Mouse (Mus musculus): ENCODE measurements around the gene Slc7a15. TPM values are rescaled to one million over a fixed set of nuclear protein-coding genes. Genes with fewer than 3 reads are reported as not detected.

The Slc7a15 gene
- polyA plus RNA-seq, 1 experiment from 2014 or later = not detected

DNA sequence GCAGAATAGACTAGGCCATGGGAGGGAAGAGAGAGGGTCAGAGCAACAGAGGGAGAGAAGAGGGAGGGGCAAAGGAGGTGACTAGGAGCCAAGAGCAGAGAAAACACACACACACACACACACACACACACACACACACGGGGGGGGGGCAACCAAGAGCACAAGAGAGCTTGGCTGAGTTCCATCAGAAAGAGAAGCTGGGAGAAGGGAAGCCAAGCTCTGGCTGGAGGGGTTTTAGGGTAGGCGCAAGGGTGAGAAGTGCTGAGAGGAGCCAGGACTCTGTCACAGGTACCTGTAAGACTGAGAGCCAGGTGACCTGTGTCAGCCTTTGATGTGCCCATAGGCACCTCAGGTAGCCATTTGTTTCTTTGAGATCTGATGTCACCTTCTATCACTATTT is 76.2 kb downstream of the Slc7a15 start:
- no peaks in the 10 kb centered on the region for H3K9me3 ChIP-seq
- H3K36me3 ChIP-seq = no peaks in the 10 kb centered on the region
- H3K27ac ChIP-seq (replicated peaks) = no peak overlapping the region
- WGBS = 97% methylated on average over 2 of the region's 2 CpGs
- H3K4me3 ChIP-seq = no peak overlapping the region
- H3K4me2 ChIP-seq = no peak overlapping the region
- H3K4me1 ChIP-seq (replicated peaks) = no peaks in the 10 kb centered on the region
- no peaks in the 10 kb centered on the region for H3K27me3 ChIP-seq
- no peak overlapping the region for H3K9ac ChIP-seq
- ATAC-seq (ENCODE audit: low FRiP score, low read depth) = no peak

DNA sequence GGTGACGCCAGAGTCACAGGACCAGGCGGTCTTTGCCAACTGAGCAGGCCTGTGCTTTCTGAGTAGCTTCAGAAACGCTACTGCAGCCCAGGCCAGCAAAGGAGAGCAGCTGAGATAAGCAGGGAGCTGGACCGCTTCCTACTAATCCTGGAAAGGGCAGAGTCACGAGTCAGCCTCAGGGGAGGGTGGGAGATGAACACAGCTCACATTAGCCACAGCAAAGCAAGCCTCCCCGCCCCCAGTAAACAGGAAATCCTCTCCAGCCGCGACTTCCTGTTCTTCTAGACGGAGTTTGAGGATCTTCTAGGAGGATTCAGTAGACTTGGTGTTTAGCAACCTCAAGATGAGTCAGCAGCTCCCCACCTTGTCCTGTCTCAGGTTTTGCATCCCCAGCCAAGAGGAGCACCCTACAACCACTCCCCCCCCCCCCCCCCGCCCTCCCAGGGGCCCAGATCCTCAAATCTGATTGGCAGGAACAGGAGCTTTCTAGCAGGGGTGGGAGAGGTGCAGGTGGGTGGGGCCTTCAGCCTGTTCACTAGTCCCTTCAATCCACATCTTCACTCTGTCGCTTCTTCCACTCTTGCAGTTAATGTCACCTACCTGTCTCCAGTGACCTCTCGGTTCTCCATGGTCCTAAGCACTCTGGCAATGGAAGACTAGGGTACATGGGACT is 77.4 kb downstream of the Slc7a15 start:
- WGBS = 63% methylated on average over 11 of the region's 12 CpGs
- 0 out of 2 replicates have a peak, but pooled peaks have one; percentile 27 for ATAC-seq (ENCODE audit: low FRiP score, low read depth)

GRCm38 (mm10) chr12:8519431-8520160 is 79.3 kb downstream of the Slc7a15 start:
- 0 out of 2 replicates have a peak, but pooled peaks have one; percentile 23 for ATAC-seq (ENCODE audit: low FRiP score, low read depth)
- Histone ChIP-seq H3K4me3 (no peak overlapping the region), H3K9me3 (no peaks in the 10 kb centered on the region), H3K9ac (no peak overlapping the region), H3K4me1 (replicated peaks) (no peaks in the 10 kb centered on the region), H3K27ac (replicated peaks) (no peak overlapping the region), H3K27me3 (no peaks in the 10 kb centered on the region), H3K36me3 (no peaks in the 10 kb centered on the region), H3K4me2 (no peak overlapping the region)
- WGBS = 66% methylated on average over 12 of the region's 12 CpGs

More for the DNA sequence above, 77.4 kb downstream of the Slc7a15 start:
- H3K27me3 ChIP-seq = no peaks in the 10 kb centered on the region
- no peak overlapping the region for H3K4me3 ChIP-seq
- H3K36me3 ChIP-seq = no peaks in the 10 kb centered on the region
- H3K27ac ChIP-seq (replicated peaks) = no peak overlapping the region
- no peak overlapping the region for H3K9ac ChIP-seq
- no peaks in the 10 kb centered on the region for H3K4me1 ChIP-seq (replicated peaks)
- H3K4me2 ChIP-seq = no peak overlapping the region
- H3K9me3 ChIP-seq = no peaks in the 10 kb centered on the region

DNA sequence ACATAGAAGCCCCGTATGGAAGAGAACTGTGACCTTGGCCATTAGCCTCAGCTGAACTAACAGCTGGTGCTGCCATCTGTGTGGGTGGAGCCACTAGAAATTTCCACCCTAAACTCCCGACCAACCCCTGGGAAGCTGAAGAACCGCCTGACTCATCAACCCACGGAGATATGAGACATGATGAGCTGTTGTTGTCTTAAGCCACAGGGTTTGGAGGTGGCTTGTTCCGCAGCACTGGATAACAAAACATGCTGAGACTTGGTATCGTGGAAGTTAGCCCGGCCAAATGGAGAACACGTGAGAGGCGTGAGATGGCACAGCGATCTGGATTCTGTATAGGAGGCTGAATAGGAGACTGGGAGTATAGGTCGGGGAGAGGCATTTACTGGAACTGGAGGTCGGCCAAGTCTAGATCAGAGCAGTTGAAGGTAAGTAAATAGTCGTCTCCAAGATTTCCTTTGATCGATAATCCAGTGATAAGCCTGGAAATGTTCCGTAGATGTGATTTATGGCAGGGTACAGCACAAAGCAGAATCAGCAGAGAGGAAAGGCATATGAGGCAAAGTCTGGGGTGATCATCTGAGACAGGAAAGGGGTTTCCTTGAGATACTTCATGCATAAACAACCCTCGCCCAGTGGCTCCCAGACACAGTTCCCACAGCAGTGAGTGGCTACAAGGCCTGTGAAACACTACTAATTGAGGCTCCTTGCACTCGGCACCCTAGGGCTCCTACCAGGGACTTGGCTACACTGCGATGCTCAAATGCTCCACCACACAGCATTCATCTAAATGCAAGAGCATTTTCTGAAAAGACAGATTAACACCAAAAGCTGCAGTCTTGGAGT is 87.6 kb downstream of the Slc7a15 start:
- Histone ChIP-seq H3K27me3 (no peaks in the 10 kb centered on the region), H3K9me3 (no peaks in the 10 kb centered on the region), H3K4me2 (no peak overlapping the region), H3K36me3 (no peaks in the 10 kb centered on the region), H3K9ac (no peak overlapping the region), H3K27ac (replicated peaks) (no peak overlapping the region), H3K4me3 (no peak overlapping the region), H3K4me1 (replicated peaks) (no peaks in the 10 kb centered on the region)
- WGBS = 69% methylated on average over 18 of the region's 18 CpGs
- ATAC-seq (ENCODE audit: low FRiP score, low read depth) = 0 out of 2 replicates have a peak, but pooled peaks have one; percentile 30

- WGBS = 75% methylated on average over 6 of the region's 6 CpGs
- H3K4me1 ChIP-seq (replicated peaks) = no peaks in the 10 kb centered on the region
- no peak overlapping the region for H3K4me2 ChIP-seq
- H3K36me3 ChIP-seq = no peaks in the 10 kb centered on the region
- H3K27ac ChIP-seq (replicated peaks) = no peak overlapping the region
- no peak for ATAC-seq (ENCODE audit: low FRiP score, low read depth)
- no peak overlapping the region for H3K4me3 ChIP-seq
- H3K27me3 ChIP-seq = no peaks in the 10 kb centered on the region
- H3K9ac ChIP-seq = no peak overlapping the region
- no peaks in the 10 kb centered on the region for H3K9me3 ChIP-seq
Measured at GRCm38 (mm10) chr12:8510317-8510988, 88.4 kb downstream of the Slc7a15 start.

DNA sequence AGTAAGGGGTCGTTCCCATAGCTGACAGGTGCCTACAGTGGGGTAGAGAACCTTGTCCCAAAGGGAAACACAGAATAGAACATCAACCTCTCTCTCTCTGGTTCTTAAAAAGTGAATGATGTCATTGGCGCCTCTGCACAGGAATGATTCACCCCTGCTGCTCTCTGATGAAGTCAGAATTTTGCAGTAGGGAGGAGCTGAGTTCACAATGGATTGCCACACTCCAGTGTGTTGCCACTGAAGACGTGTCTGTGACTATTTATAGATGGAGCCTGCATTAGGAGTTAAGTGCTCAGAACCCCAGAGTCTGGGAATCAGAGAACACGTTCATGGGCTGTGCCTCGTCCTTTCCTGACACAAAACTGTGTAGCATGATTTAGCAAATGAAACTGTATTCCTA is 89.2 kb downstream of the Slc7a15 start:
- H3K4me1 ChIP-seq (replicated peaks) = no peaks in the 10 kb centered on the region
- H3K4me3 ChIP-seq = no peak overlapping the region
- H3K9me3 ChIP-seq = no peaks in the 10 kb centered on the region
- 69% methylated on average over 5 of the region's 5 CpGs for WGBS
- no peak overlapping the region for H3K9ac ChIP-seq
- ATAC-seq (ENCODE audit: low FRiP score, low read depth) = no peak
- no peaks in the 10 kb centered on the region for H3K27me3 ChIP-seq
- no peaks in the 10 kb centered on the region for H3K36me3 ChIP-seq
- no peak overlapping the region for H3K4me2 ChIP-seq
- no peak overlapping the region for H3K27ac ChIP-seq (replicated peaks)

DNA sequence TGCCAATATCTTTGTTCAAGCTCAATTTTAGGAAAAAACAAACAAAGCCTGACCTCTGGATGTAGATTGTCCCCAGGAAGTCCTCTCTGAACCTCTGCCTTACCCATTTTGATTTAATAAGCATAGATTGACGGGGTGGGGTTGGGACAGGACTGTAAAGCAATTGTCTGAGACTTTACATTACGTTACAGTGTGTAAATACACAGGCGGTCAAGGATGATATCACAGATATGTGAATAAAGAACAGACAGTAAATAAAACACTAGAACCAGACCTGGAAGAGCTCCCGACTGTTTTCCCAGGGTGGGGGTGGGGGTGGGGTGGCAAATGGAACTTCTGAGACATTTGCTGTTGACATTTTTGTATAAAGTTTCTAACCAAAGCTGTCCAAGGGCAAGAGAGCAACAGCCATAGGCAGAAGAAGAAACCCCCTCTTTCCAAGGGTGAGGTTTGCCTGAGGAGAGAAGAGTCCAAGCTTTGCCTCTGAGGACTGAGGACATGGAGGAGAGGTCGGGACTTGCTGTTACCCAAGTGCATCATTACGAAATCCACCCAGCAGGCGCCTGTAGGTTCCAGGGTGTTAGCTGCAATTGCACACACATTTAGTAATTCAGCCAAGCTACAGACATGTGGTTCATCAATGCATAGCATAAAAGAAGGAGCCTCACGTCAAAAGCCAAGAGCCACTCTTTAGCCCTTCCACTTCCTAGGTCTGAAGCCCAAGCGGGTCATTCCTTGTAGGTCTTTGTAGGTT is 91.7 kb downstream of the Slc7a15 start:
- no peaks in the 10 kb centered on the region for H3K9me3 ChIP-seq

DNA sequence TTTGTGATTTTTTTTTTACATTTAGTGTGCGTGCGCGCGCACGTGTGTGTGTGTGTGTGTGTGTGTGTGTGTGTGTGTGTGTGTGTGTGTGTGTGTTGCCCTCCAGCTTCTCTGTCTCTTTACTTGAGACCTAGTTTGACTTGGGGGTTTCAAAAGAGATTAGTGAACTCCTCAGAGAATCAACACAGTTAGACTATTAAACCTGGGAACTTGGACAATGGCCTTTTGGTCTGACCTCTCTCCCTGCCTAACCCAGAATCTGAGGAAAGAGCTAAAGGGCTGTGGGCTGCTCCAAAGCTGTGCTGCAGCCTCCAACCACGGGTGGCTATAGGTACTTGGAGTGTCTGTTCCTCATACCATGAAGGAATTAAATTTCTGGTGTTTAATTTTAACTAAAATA is 94.7 kb downstream of the Slc7a15 start:
- no peaks in the 10 kb centered on the region for H3K9me3 ChIP-seq
- no peak overlapping the region for H3K4me2 ChIP-seq
- H3K9ac ChIP-seq = no peak overlapping the region
- H3K36me3 ChIP-seq = no peaks in the 10 kb centered on the region
- ATAC-seq (ENCODE audit: low FRiP score, low read depth) = no peak
- 85% methylated on average over 6 of the region's 6 CpGs for WGBS
- peaks cover 14% of the 10 kb centered on the region for H3K4me1 ChIP-seq (replicated peaks)
- H3K27ac ChIP-seq (replicated peaks) = no peak overlapping the region
- no peak overlapping the region for H3K4me3 ChIP-seq
- no peaks in the 10 kb centered on the region for H3K27me3 ChIP-seq

More for the DNA sequence above, 91.7 kb downstream of the Slc7a15 start:
- no peak overlapping the region for H3K27ac ChIP-seq (replicated peaks)
- H3K9ac ChIP-seq = no peak overlapping the region
- no peaks in the 10 kb centered on the region for H3K4me1 ChIP-seq (replicated peaks)
- no peak overlapping the region for H3K4me2 ChIP-seq
- H3K36me3 ChIP-seq = no peaks in the 10 kb centered on the region
- WGBS = 80% methylated on average over 9 of the region's 9 CpGs
- no peak overlapping the region for H3K4me3 ChIP-seq
- H3K27me3 ChIP-seq = no peaks in the 10 kb centered on the region
- no peak for ATAC-seq (ENCODE audit: low FRiP score, low read depth)

DNA sequence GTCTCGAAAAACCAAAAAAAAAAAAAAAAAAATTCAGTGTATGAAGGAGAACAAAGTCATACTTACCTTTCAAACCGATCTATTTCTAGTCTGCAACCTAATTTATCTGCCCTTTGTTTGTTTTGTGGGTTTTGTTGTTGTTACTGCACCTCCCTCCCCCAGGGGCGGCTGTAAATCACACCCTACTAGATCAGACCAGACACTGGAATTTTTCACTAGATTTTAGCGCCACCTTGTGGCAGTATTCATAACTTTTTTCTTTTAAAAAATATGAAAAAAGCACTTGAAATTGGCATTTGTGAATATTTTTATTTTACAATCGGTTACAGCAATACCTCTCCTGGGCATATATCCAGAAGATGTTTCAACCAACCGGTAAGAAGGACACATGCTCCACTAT is 96.3 kb downstream of the Slc7a15 start:
- ATAC-seq (ENCODE audit: low FRiP score, low read depth) = no peak
- Histone ChIP-seq H3K9ac (no peak overlapping the region), H3K9me3 (no peaks in the 10 kb centered on the region), H3K4me1 (replicated peaks) (peaks cover 17% of the 10 kb centered on the region), H3K4me2 (no peak overlapping the region), H3K4me3 (no peak overlapping the region), H3K36me3 (no peaks in the 10 kb centered on the region), H3K27ac (replicated peaks) (no peak overlapping the region), H3K27me3 (no peaks in the 10 kb centered on the region)
- WGBS = 13% methylated on average over 6 of the region's 6 CpGs

GRCm38 (mm10) chr12:8501571-8502305 is 97.1 kb downstream of the Slc7a15 start:
- Histone ChIP-seq H3K9ac (no peak overlapping the region), H3K9me3 (no peaks in the 10 kb centered on the region), H3K4me2 (no peak overlapping the region), H3K36me3 (no peaks in the 10 kb centered on the region), H3K27ac (replicated peaks) (peak overlapping the region; percentile 100), H3K4me1 (replicated peaks) (peaks cover 25% of the 10 kb centered on the region), H3K27me3 (no peaks in the 10 kb centered on the region), H3K4me3 (no peak overlapping the region)
- no peak for ATAC-seq (ENCODE audit: low FRiP score, low read depth)
- WGBS = 88% methylated on average over 14 of the region's 14 CpGs
